Mouse (Mus musculus): ENCODE measurements at regions not wholly inside any gene's neighbourhood (a gene's known extent, or its start where the extent isn't known, plus 50 kb on each side); places are given as distances from the start of the nearest gene placed in this dataset.

GRCm38 (mm10) chr13:44282306-44282705 is 447.0 kb upstream of the Jarid2 start:
- TF ChIP-seq CTCF (IDR thresholded peaks at IDR 0.05; ENCODE audit: low read depth) (no peak), EP300 (IDR thresholded peaks at IDR 0.05; ENCODE audit: low read depth) (no peak)

Measured in heart, postnatal 0 days (tissue).